Mouse (Mus musculus) urinary bladder, postnatal 25 days (tissue): ENCODE results near the gene Tnp2.

ENCODE experiments used
- DNase-seq: peaks from one replicate; pipeline ENCODE4 v3.0.0; 2022; ENCODE audit warnings: low spot score

Tnp2 gene

GRCm38 (mm10) chr16:10788866-10789265 is 406 bp upstream of the Tnp2 start:
- no peak for DNase-seq

DNA sequence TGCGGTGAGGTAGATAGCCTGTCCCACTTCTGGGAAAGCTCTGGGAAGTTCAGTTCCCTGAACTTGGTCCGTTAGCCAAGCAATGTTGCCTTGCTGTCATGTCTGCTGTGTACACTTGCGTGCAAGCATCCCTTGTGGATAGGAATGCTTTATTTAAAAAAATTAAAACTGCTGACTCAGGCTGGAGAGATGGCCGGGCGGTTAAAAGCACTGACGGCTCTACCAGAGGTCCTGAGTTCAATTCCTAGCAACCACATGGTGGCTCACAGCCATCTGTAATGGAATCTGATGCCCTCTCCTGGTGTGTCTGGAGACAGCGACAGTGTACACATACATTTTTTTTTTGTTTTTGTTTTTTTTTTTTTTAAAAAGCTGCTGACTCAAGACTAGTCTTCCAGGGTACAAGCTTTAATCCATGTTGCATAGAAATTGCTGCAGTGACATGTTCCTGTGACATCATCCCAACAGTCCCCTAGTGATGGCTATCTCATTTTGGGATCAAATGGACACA is 857 bp downstream of the Tnp2 start:
- no peak for DNase-seq

DNA sequence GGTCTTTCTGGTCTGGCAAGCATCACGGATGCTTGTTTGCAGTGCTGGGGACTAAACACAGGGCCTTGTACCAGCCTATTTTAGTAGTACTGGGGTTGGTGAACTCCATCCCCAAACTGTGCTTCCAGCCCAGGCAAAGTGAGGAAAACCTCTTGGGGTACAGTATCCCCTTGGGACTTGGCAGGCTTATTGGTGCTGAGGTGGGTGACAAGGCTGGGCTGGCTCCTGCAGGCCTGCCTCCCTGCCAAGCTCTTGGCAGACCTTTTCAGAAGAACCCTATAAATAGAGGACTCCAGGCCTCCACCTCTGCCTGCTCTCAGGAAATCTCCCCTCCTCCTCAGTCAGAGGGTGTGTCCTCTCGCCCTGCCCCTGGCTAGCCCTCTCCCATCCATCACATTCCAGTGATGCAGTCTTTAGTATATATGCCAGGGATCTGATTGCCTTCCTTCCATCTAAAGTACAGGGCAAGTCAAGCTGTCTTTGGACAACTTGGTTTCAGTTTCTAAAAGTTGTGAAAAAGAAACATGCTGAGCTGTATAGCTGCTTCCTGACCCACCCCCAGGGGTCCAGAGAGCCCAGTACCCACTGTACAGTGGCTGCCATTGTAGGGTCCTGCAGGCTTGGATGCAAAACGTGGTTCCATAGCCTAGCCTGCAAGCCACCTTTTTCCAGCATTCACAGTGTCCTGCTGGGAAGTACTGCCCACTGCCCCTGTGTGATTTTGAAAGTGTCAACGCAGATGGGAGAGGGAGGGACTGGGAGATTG is 1.5 kb downstream of the Tnp2 start:
- DNase-seq, result no peak

GRCm38 (mm10) chr16:10786288-10786687 is 2.2 kb downstream of the Tnp2 start:
- DNase-seq, result peak; percentile 65

DNA sequence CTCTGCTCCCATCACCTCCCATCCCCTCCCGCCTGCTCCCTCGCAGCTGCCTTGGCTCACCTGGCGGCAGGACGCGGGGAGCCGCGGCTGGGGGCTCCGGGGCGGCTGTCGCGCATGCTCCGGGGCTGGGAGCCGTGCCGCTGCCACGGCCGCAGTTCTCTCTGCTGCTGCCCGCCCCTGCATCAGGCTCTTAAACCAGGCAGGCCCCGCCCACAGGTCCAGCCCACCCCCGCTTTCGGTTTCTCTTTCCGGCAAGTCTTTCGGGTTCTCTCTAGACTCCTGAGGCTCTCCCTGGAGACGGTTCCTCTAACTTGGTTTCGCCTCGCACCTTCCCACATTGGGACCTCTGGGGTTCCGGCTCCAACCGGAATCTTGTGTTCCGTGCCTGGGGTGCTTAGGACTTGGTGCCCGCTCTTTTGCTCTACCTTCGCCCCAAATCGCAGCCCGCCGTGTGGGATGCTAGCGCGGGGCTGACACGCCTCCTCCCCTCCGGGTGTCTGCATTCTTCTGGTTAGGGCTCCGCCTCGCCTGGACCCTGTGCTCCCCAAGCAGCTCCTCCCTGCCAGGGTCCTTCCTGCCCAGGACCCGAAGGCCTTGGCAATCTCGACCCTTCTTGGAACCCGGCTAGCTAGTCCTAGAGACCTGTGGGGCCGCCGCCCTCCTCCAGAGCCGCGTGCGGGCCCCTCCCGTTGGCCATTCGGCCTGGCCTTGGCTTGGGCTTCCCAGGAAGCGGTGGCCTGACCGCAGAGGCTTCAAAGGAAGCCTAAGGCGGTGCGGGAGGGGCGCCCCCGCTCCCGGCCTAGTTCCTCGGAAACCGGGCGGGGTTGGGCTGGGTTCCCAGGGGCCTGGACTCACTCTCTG is 2.9 kb downstream of the Tnp2 start, which contains the start of gene Socs1:
Gene Socs1, minus strand, starts transcription at position 166 of the 861 bp plus-strand sequence.
- peak; percentile 82 for DNase-seq

DNA sequence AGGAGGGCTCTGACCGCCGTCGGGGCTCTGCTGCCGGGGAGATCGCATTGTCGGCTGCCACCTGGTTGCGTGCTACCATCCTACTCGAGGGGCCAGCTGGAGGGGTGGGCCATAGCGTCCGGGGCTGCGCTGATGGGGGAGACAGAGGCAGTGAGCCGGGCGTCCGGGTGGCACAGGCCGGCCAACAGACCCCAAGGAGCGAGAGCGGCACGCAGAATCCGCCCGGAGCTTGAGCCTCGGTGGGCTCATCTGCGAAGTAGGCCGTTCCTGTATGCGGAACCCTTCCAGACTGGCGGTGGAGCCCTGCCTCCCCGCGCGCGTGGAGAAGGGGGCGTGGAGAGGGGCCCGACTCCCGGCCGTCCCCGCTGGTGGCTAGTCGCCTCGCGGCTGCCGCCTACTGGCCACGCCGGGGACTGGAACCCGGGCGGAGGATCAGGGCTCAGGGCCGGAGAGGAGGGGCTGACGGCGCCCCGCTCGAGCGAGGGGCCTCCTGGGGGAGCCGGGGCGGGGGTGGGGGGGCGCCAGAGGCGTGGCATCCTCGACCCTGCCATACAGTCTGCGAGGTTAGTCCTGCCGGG is 3.6 kb downstream of the Tnp2 start:
- DNase-seq, result peak; percentile 94

GRCm38 (mm10) chr16:10783883-10784792 is 4.3 kb downstream of the Tnp2 start:
- DNase-seq, result peak; percentile 38

- DNase-seq, result no peak
Measured at GRCm38 (mm10) chr16:10783451-10783850, 5.0 kb downstream of the Tnp2 start.

GRCm38 (mm10) chr16:10783152-10783434 is 5.4 kb downstream of the Tnp2 start:
- DNase-seq, result no peak

- no peak for DNase-seq
Measured at GRCm38 (mm10) chr16:10782377-10783151, 5.9 kb downstream of the Tnp2 start.

GRCm38 (mm10) chr16:10781862-10782371 is 6.5 kb downstream of the Tnp2 start:
- DNase-seq, result no peak

GRCm38 (mm10) chr16:10780631-10781120 is 7.8 kb downstream of the Tnp2 start:
- DNase-seq, result no peak

- DNase-seq, result no peak
Measured at GRCm38 (mm10) chr16:10777579-10778160, 10.8 kb downstream of the Tnp2 start.

DNA sequence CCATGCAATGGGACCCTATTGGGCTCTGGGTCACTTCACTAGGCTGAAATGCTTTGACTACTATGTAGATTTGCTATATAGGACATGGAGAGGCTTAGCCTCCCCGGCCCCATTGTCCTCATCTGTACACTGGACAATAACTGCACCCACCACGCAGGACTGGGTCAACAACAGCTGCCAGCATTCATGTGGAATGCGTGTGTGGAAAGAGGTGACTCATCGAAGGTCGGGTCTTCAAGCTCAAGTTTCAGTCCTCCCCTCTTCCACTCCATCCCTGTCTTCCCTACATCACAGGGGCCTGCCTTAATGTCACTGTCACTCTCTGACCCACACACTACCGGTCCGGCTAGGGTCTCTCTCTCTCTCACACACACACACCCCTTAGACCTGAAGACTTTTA is 12.1 kb downstream of the Tnp2 start:
- DNase-seq, result no peak

DNA sequence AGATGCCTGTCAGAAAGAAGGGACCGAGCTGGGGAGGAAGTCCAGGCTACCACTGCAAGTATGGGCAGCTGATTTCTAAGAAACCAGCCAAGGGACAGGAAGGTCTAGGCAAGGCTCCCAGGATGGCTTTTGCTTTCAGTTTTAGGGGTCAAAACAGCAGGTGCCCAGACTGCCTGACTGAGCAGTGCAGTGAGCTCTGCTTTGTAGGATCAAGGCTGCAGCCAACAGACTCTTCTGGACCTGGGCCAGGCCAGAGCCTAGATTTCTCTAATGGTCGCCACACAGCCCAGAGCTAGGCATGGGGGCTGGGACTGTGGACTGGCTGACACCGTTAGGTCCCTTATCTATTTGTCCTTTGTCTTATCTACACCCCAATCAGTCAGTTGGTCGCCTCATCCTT is 13.7 kb downstream of the Tnp2 start:
- no peak for DNase-seq

GRCm38 (mm10) chr16:10773543-10773942 is 14.9 kb downstream of the Tnp2 start:
- no peak for DNase-seq

DNA sequence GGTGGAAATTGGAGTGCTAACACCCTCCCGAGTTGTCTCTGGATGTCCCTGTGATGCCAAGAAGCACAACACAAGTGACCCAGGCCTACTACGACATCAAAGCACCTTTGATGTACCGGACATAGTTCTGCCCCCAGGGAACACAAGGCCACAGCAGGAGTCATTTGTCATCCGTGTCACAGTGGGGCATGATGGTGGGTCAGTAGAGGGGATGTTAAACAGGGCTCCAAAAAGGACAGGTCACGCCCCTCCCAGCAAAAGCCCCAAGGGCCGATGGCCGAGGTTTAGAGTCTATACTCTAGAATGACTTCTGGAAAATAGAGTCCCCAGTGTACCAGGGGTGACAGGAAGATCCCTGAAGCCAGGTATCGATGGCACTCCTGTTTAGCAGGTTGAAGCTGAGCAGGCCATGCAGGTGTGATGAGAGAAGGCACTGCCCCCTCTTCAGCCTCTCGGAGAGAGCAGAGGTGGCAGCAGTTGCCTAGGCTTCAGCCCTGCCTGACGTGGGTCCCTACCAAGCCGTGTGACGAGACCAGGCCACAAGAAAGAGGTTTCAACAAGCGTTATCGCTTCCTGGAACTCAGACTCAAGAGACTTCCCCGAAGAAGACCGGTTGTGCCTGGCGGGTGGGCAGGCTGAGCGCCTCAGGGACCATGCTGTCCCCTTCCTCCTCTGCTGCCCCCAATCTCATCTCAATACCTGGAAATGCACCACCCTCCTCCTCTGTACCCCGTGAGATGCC is 16.5 kb downstream of the Tnp2 start:
- DNase-seq, result no peak

- no peak for DNase-seq
Measured at GRCm38 (mm10) chr16:10770531-10771325, 17.7 kb downstream of the Tnp2 start.

DNA sequence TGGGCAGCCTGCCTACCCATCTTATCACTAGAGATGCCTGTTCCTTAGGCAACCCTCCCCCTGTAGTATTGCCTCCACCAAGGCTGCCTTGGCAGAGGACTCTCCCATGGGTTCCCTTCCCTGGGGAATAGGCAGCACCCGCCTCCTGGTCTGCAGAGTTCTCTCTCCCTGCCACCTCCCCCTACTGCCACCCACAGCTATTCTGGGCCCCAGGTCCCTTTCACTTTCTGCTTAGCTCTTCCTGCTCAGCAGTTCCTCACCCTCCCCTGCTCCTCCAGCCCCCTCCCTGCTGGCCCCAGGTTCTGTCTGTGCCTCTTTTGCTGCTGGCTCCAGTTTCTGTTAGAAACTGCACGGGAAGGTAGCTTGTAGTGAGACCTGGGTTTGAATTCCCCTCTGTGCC is 18.8 kb downstream of the Tnp2 start:
- DNase-seq, result no peak
